Mouse (Mus musculus) C2C12 (cell line): ENCODE measurements around the gene Hic2.

ENCODE experiments used
- CEBPB ChIP-seq: IDR thresholded peaks from one replicate; pipeline ENCODE4 v1.6.1; 2011; ENCODE audit warnings: low read depth, mild to moderate bottlenecking, control low read depth, moderate library complexity
- CTCF ChIP-seq: IDR thresholded peaks from one replicate; pipeline ENCODE4 v1.5.1; 2011; ENCODE audit not compliant: control insufficient read depth, insufficient read depth, insufficient read length
- MAX ChIP-seq: IDR thresholded peaks from one replicate; pipeline ENCODE4 v1.6.1; 2011; ENCODE audit warnings: mild to moderate bottlenecking, control low read depth
- MYOD1 ChIP-seq: IDR thresholded peaks from one replicate; pipeline ENCODE4 v1.6.1; 2011; ENCODE audit warnings: low read depth; ENCODE audit not compliant: control insufficient read depth, insufficient read length
- MYOG ChIP-seq: IDR thresholded peaks from one replicate; pipeline ENCODE4 v1.6.1; 2011; ENCODE audit not compliant: control insufficient read depth, insufficient read length; ENCODE audit errors: extremely low read depth

DNA sequence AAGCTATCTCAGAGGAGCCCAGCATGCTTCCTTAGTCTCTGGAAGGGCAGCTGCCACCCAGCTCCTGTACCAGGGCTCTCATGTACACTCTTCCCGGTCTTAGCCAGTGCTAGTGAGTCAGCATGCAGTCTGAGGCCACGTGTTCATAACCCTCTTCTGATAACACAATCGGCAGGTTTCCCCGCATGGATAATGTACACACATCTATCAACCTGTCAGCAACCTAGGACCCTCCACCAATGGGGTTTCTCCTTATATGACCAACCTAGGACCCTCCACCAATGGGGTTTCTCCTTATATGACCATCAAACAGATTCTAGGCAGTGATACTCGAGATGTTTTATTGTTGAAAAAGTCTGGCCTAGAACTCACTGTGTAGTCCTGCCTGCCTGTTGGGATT, 34.6 kb downstream of the Hic2 start:
- TF ChIP-seq CTCF, result no peak
- no peak for TF ChIP-seq MAX
- TF ChIP-seq CEBPB, result no peak
- TF ChIP-seq MYOG, result no peak
- no peak for TF ChIP-seq MYOD1
